Mouse (Mus musculus): Measurements from ENCODE around the gene Scmh1. TPM values are rescaled to one million over a fixed set of nuclear protein-coding genes. Genes with fewer than 3 reads are reported as not detected.

Scmh1 gene
- total RNA-seq, 1 experiment from 2014 or later: 19.1 TPM

DNA sequence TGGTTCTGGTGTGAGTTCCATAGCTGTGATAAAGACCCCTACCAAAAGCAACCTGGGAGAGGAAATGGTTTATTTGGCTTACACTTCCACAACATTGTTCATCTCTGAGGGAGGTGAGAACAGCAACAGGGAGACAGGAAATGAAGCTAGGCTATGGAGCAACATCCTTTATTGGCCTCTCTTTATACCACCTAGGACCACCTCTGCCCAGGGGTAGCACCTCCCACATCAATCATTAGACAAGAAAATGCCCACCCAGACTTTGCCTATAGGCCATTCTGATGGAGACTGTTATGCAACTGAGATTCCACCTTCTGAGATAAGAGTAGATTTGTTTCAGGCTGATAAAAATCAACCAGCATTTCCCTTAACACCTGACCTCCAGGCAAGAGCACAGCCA lies 834 bp upstream of the Scmh1 start:
- no peak for ATAC-seq (replicated peaks; ENCODE audit: low read depth, poor library complexity, severe bottlenecking)

DNA sequence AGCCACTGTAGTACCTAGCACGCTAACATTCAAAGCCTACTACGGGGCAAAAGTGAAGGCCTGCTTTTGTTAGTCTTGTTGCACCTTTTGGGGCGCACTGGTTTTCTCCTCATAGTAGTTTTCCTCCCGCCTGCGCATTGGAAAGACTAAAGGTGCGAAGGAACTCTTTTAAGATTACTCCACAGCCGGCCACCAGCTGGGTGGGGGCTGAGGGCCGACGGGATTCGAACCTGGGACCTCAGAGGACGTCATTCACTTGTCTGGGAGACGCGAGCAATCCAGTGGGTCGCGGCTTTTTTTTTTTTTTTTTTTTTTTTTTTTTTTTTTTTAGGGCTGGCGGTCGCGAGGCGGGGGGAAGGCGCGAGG lies 320 bp upstream of the Scmh1 start:
- no peak for ATAC-seq (replicated peaks; ENCODE audit: low read depth, poor library complexity, severe bottlenecking)

DNA sequence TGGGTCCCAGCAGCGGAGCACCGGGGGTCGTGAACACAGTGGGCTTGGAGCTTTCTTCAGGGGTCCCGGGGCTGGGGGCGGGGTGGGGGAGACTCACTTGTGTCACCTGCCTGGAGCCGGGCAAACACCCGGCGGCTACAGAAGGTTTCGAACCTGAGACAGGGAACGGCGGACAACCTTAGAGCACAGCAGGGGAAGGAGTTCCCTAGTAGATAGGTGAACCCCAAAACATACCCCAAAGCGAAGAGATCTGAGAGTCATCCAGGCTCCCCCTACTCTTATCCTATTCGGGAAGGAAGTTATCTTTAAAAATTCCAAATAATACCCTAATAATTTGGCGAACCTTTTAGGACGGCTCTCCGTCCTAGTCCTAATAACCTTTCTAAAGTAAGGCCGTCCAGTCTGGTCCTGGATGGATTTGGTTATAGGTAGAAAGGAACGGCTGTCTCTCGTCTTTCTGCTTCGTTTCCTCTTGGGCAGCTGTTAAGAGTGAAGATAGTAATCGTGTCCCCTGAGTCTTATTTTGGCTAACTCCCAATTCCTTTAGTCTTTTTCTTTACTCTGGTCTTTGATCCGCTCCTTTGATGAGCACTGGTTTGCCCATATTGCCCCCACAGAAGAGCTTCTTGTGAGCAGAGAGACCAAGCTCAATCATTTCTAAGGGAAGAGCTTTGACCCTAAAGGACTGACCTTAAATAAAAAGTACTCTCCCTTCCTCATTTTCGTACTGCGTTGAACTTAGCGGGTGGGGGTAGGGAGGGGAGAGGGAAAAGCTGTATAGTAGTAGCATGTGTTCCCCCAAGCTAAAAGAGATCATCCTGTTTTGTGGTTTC lies 941 bp downstream of the Scmh1 start:
- ATAC-seq (replicated peaks; ENCODE audit: low read depth, poor library complexity, severe bottlenecking): peak; percentile 51

GRCm38 (mm10) chr4:120406639-120407273 lies 1.7 kb downstream of the Scmh1 start:
- peak; percentile 34; the same call in 1 of the 2 replicates for ATAC-seq (replicated peaks; ENCODE audit: low read depth, poor library complexity, severe bottlenecking)

GRCm38 (mm10) chr4:120418053-120418452 lies 13.0 kb downstream of the Scmh1 start:
- no peak for ATAC-seq (replicated peaks; ENCODE audit: low read depth, poor library complexity, severe bottlenecking)

- no peak for ATAC-seq (replicated peaks; ENCODE audit: low read depth, poor library complexity, severe bottlenecking)
Measured at GRCm38 (mm10) chr4:120420193-120420592, 15.1 kb downstream of the Scmh1 start.

- no peak for ATAC-seq (replicated peaks; ENCODE audit: low read depth, poor library complexity, severe bottlenecking)
Measured at GRCm38 (mm10) chr4:120420685-120421084, 15.6 kb downstream of the Scmh1 start.

DNA sequence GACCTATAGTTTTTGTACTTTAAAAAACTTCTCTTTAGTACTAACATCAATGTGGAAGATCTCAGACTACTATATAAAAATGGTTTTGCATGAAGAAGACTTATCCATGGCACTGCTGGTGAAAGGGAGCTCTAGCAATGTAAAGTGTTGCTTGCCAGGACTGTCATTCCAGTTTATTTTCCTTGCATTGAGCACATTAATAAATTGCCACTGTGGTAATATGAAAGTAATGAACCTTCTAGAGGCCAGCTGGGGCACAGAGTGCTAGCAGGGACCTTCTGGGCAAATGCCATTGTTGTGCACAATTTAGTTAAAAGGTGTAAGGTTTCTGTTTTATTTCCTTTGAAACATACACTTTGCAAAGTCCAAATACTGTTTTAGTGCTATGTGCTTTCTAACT lies 25.5 kb downstream of the Scmh1 start:
- ATAC-seq (replicated peaks; ENCODE audit: low read depth, poor library complexity, severe bottlenecking): no peak

GRCm38 (mm10) chr4:120432599-120433373 lies 27.7 kb downstream of the Scmh1 start:
- no peak for ATAC-seq (replicated peaks; ENCODE audit: low read depth, poor library complexity, severe bottlenecking)

DNA sequence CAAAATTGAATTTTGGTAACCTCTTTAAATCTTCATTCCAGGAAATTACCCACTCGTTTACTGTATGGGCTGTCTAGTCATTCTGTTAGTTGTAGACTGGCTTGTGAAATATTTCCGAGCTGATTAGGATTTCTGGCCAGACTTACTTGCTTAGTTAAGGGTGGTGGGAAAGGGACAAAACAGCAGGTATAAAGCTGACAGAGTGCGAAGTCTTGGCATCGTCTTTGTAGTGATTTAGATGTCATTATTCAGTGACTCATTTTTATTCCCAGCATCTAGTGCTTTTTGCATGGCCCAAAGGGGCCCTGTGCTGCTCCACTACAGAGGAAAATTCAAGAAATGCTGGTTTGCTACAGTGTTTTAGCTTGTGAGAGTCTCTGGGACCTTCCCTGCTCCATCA lies 56.7 kb downstream of the Scmh1 start:
- ATAC-seq (replicated peaks; ENCODE audit: low read depth, poor library complexity, severe bottlenecking): no peak

- ATAC-seq (replicated peaks; ENCODE audit: low read depth, poor library complexity, severe bottlenecking): no peak
Measured at GRCm38 (mm10) chr4:120472946-120473345, 67.9 kb downstream of the Scmh1 start.

GRCm38 (mm10) chr4:120487707-120488106 lies 82.6 kb downstream of the Scmh1 start:
- ATAC-seq (replicated peaks; ENCODE audit: low read depth, poor library complexity, severe bottlenecking): no peak

GRCm38 (mm10) chr4:120506955-120507354 lies 101.9 kb downstream of the Scmh1 start:
- no peak for ATAC-seq (replicated peaks; ENCODE audit: low read depth, poor library complexity, severe bottlenecking)

GRCm38 (mm10) chr4:120511203-120511602 lies 106.1 kb downstream of the Scmh1 start:
- ATAC-seq (replicated peaks; ENCODE audit: low read depth, poor library complexity, severe bottlenecking): no peak

GRCm38 (mm10) chr4:120514366-120514765 lies 109.3 kb downstream of the Scmh1 start:
- ATAC-seq (replicated peaks; ENCODE audit: low read depth, poor library complexity, severe bottlenecking): no peak

- no peak for ATAC-seq (replicated peaks; ENCODE audit: low read depth, poor library complexity, severe bottlenecking)
Measured at GRCm38 (mm10) chr4:120516491-120516890, 111.4 kb downstream of the Scmh1 start.

DNA sequence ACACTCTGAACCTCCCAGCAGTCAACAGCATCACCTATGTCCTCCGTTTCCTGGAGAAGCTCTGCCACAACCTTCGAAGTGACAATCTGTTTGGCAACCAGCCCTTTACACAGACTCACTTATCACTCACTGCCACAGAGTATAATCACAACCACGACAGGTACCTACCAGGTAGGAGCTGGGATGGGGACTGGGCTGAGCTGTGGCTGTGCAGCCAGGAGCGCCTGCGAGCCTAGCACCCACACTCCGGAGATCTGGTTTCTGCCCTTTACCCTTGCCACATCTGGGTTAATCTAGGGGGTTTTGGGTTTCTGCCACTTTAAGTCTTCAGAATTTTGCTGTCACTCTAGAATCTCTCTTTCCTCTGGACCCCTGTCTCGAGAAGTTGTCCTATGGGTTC lies 111.8 kb downstream of the Scmh1 start:
- no peak for ATAC-seq (replicated peaks; ENCODE audit: low read depth, poor library complexity, severe bottlenecking)

GRCm38 (mm10) chr4:120517335-120517734 lies 112.3 kb downstream of the Scmh1 start:
- no peak for ATAC-seq (replicated peaks; ENCODE audit: low read depth, poor library complexity, severe bottlenecking)

DNA sequence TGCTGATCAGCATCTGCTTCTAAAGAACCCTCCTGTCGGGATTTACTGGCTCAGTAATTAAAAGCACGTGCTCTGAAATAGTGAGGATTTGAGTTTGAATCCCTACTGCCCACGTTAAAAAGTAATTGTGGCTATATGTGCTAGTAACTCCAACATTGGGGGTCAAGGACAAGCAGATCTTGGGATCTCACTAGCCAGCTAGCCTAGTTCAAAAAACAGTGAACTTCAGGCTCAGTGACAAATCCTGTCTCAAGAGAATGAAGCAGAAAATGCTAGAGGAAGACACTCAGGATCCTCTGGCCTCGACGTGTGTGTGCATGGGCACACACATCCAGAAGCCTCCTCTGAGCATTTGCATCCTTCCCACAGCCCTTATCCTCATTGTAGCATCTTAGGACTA lies 116.7 kb downstream of the Scmh1 start:
- no peak for ATAC-seq (replicated peaks; ENCODE audit: low read depth, poor library complexity, severe bottlenecking)

GRCm38 (mm10) chr4:120522351-120522750 lies 117.3 kb downstream of the Scmh1 start:
- no peak for ATAC-seq (replicated peaks; ENCODE audit: low read depth, poor library complexity, severe bottlenecking)

GRCm38 (mm10) chr4:120523092-120523491 lies 118.0 kb downstream of the Scmh1 start:
- ATAC-seq (replicated peaks; ENCODE audit: low read depth, poor library complexity, severe bottlenecking): peak; percentile 89

All from common myeloid progenitor, adult 5-6 weeks (primary cell).